25 mouse cellular contexts compared by ENCODE assay signal in genomic region chr7:29372123-29372522, GRCm38 (mm10).
DNase-seq lines count a peak whose midpoint lies in the region; ATAC-seq and TF ChIP-seq lines count a peak whose summit lies in the region.
"Had no signal": no experiment of that assay in that cellular context is flagged by ENCODE, and none has a peak within 500 bp of the region (broad histone marks: within the 10 kb centered on the region; RNA-seq: fewer than 3 reads in every experiment).

No protein-coding gene starts in this region.

- H3K36me3 ChIP-seq in intestine, postnatal 0 days (ENCODE audit: control insufficient read depth, insufficient read depth) = peaks cover 81% of the 10 kb centered on the region
- H3K36me3 ChIP-seq in intestine, embryonic 15.5 days = peaks cover 21% of the 10 kb centered on the region
- H3K36me3 ChIP-seq in midbrain, postnatal 0 days (ENCODE audit: insufficient read depth, low read length) = peaks cover 32% of the 10 kb centered on the region
- peaks cover 25% of the 10 kb centered on the region for H3K36me3 ChIP-seq in midbrain, embryonic 13.5 days
- H3K36me3 ChIP-seq: heart, embryonic 10.5 days had no signal

- H3K27me3 ChIP-seq in intestine, postnatal 0 days (replicated peaks; ENCODE audit: control insufficient read depth, insufficient read depth, low read length) = no peaks in the 10 kb centered on the region
- no peaks in the 10 kb centered on the region for H3K27me3 ChIP-seq in intestine, embryonic 15.5 days (replicated peaks)
- no peaks in the 10 kb centered on the region for H3K27me3 ChIP-seq in midbrain, postnatal 0 days (ENCODE audit: insufficient read depth, low read length)
- H3K27me3 ChIP-seq in midbrain, embryonic 13.5 days = no peaks in the 10 kb centered on the region
- H3K27me3 ChIP-seq: forebrain, embryonic 13.5 days had no signal

- intact Hi-C loops in left cerebral cortex, postnatal 4 days (cut with DNase I) = no loop called here

- 84% methylated on average over 5 of the region's 5 CpGs for WGBS in intestine, postnatal 0 days
- 84% methylated on average over 5 of the region's 5 CpGs for WGBS in intestine, embryonic 15.5 days
- 93% methylated on average over 5 of the region's 5 CpGs for WGBS in midbrain, postnatal 0 days
- 89% methylated on average over 5 of the region's 5 CpGs for WGBS in midbrain, embryonic 13.5 days

- DNase-seq in midbrain, postnatal 0 days (ENCODE audit: low spot score) = no peak
- DNase-seq in left cerebral cortex, postnatal 4 days = no peak
- DNase-seq: adrenal gland, adult 8-10 months; adrenal gland, postnatal 25 days; cerebellum, adult 11-12 months; cerebellum, adult 8-10 months; cerebellum, postnatal 10 days; cerebellum, postnatal 36 days; embryo, embryonic 11 days; gastrocnemius, postnatal 10 days; gastrocnemius, postnatal 36 days; heart, adult 2 months; heart, postnatal 36 days had no signal

- H3K9me3 ChIP-seq in intestine, postnatal 0 days (ENCODE audit: control insufficient read depth) = no peaks in the 10 kb centered on the region
- no peaks in the 10 kb centered on the region for H3K9me3 ChIP-seq in intestine, embryonic 15.5 days
- no peaks in the 10 kb centered on the region for H3K9me3 ChIP-seq in midbrain, postnatal 0 days (ENCODE audit: low read length)
- no peaks in the 10 kb centered on the region for H3K9me3 ChIP-seq in midbrain, embryonic 13.5 days
- H3K9me3 ChIP-seq: forebrain, embryonic 10.5 days; forebrain, embryonic 13.5 days; heart, embryonic 10.5 days; heart, embryonic 13.5 days had no signal

- no peak overlapping the region for H3K27ac ChIP-seq in intestine, postnatal 0 days (ENCODE audit: low read depth, low read length)
- no peak overlapping the region for H3K27ac ChIP-seq in intestine, embryonic 15.5 days
- no peak overlapping the region for H3K27ac ChIP-seq in midbrain, postnatal 0 days (ENCODE audit: low read depth, low read length)
- H3K27ac ChIP-seq in midbrain, embryonic 13.5 days = no peak overlapping the region
- H3K27ac ChIP-seq: forebrain, embryonic 10.5 days; forebrain, embryonic 13.5 days; heart, adult 2 months; heart, embryonic 10.5 days; heart, embryonic 13.5 days; hindbrain, embryonic 14.5 days had no signal

- no peak overlapping the region for H3K4me2 ChIP-seq in intestine, postnatal 0 days (replicated peaks; ENCODE audit: low read depth)
- no peak overlapping the region for H3K4me2 ChIP-seq in intestine, embryonic 15.5 days (replicated peaks)
- H3K4me2 ChIP-seq in midbrain, postnatal 0 days (ENCODE audit: low read depth, low read length, poor library complexity, severe bottlenecking) = no peak overlapping the region
- no peak overlapping the region for H3K4me2 ChIP-seq in midbrain, embryonic 13.5 days (replicated peaks)
- H3K4me2 ChIP-seq: forebrain, embryonic 13.5 days; heart, embryonic 13.5 days; hindbrain, embryonic 14.5 days had no signal

- ATAC-seq in intestine, postnatal 0 days = no peak
- ATAC-seq in intestine, embryonic 15.5 days = no peak
- no peak for ATAC-seq in midbrain, postnatal 0 days (ENCODE audit: low FRiP score)
- ATAC-seq in midbrain, embryonic 13.5 days = no peak
- peak; percentile 69 for ATAC-seq in megakaryocyte-erythroid progenitor cell, adult 5-6 weeks (replicated peaks; ENCODE audit: low FRiP score, low TSS enrichment, poor library complexity, severe bottlenecking)
- ATAC-seq: activated CD4-positive, CD25-positive, alpha-beta regulatory T cell, adult 4 months; CD4-positive, CD25-positive, alpha-beta regulatory T cell, adult 4 months; forebrain, embryonic 13.5 days; forebrain, embryonic 16.5 days had no signal

- no peak overlapping the region for H3K4me3 ChIP-seq in intestine, postnatal 0 days (ENCODE audit: low read depth, low read length)
- H3K4me3 ChIP-seq in intestine, embryonic 15.5 days (replicated peaks) = no peak overlapping the region
- no peak overlapping the region for H3K4me3 ChIP-seq in midbrain, postnatal 0 days (ENCODE audit: low read depth, low read length)
- no peak overlapping the region for H3K4me3 ChIP-seq in midbrain, embryonic 13.5 days (replicated peaks)
- H3K4me3 ChIP-seq: forebrain, embryonic 10.5 days; forebrain, embryonic 13.5 days; heart, adult 2 months; heart, embryonic 10.5 days; heart, embryonic 13.5 days had no signal

- peak; percentile 24; the same call in 1 of the 2 replicates for TF ChIP-seq CTCF in intestine, postnatal 0 days (IDR thresholded peaks at IDR 0.05; ENCODE audit: low read depth)
- 0 out of 2 replicates have a peak, but pooled peaks have one; percentile 2 for TF ChIP-seq CTCF in midbrain, postnatal 0 days (IDR thresholded peaks at IDR 0.05)

- H3K4me1 ChIP-seq in intestine, postnatal 0 days (replicated peaks; ENCODE audit: control insufficient read depth, insufficient read depth, low read length) = no peaks in the 10 kb centered on the region
- no peaks in the 10 kb centered on the region for H3K4me1 ChIP-seq in intestine, embryonic 15.5 days (replicated peaks)
- peaks cover 11% of the 10 kb centered on the region; the same call in 1 of the 2 replicates for H3K4me1 ChIP-seq in midbrain, postnatal 0 days (ENCODE audit: insufficient read depth, low read length)
- peaks cover 14% of the 10 kb centered on the region for H3K4me1 ChIP-seq in midbrain, embryonic 13.5 days (replicated peaks)
- H3K4me1 ChIP-seq: heart, embryonic 13.5 days had no signal

- no peak overlapping the region for H3K9ac ChIP-seq in intestine, postnatal 0 days (ENCODE audit: low read depth, low read length)
- no peak overlapping the region for H3K9ac ChIP-seq in intestine, embryonic 15.5 days
- H3K9ac ChIP-seq in midbrain, postnatal 0 days (replicated peaks; ENCODE audit: low read length, poor library complexity, severe bottlenecking) = no peak overlapping the region
- H3K9ac ChIP-seq in midbrain, embryonic 13.5 days (replicated peaks) = no peak overlapping the region
- H3K9ac ChIP-seq: forebrain, embryonic 13.5 days; heart, embryonic 13.5 days; hindbrain, embryonic 14.5 days had no signal
